Mouse (Mus musculus): ENCODE data around the gene Fbxo34.

GRCm38 (mm10) chr14:47421606-47422005 is 28.6 kb upstream of the Fbxo34 start:
- TF ChIP-seq CTCF (IDR thresholded peaks at IDR 0.05; ENCODE audit: borderline replicate concordance, insufficient read depth, low read depth, low read length) (no peak), POLR2A (IDR thresholded peaks at IDR 0.05; ENCODE audit: borderline replicate concordance, insufficient read depth, low read length) (no peak)

Measured in cerebellum, adult 2 months (tissue).